Mouse (Mus musculus) liver, postnatal 0 days (tissue): ENCODE results near the gene Sin3a. TPM values are rescaled to one million over a fixed set of nuclear protein-coding genes. Genes with fewer than 3 reads are reported as not detected.

Experiments used
- ATAC-seq: fragments of 200-750 bp; cut with Nextera tagmentation; 2 replicates; pipeline ENCODE4 v1.8.0; 2017; ENCODE audit warnings: mild to moderate bottlenecking, moderate library complexity
- DNase-seq: peaks from one replicate; pipeline ENCODE4 v3.0.0-alpha.2; 2016
- H3K27ac ChIP-seq: fragments of 300-500 bp; sonication (generic); 2 replicates; pipeline ENCODE4 v1.5.1; 2014; ENCODE audit warnings: antibody characterized with exemption, moderate library complexity, mild to moderate bottlenecking, low read depth
- H3K27me3 ChIP-seq: fragments of 300-500 bp; sonication (generic); 2 replicates; pipeline ENCODE4 v1.6.1; 2014; ENCODE audit warnings: low read length, control low read depth, mixed read lengths; ENCODE audit not compliant: insufficient read depth
- H3K36me3 ChIP-seq: fragments of 300-500 bp; sonication (generic); replicated peaks from 2 replicates; pipeline ENCODE4 v1.6.1; 2014; ENCODE audit warnings: mild to moderate bottlenecking, control low read depth, low read length, moderate library complexity, mixed read lengths; ENCODE audit not compliant: insufficient read depth
- H3K4me1 ChIP-seq: fragments of 300-500 bp; sonication (generic); 2 replicates; pipeline ENCODE4 v1.6.1; 2014; ENCODE audit warnings: antibody characterized with exemption, mild to moderate bottlenecking, control low read depth; ENCODE audit not compliant: insufficient read depth
- H3K4me2 ChIP-seq: fragments of 300-500 bp; sonication (generic); 2 replicates; pipeline ENCODE4 v1.6.1; 2014; ENCODE audit warnings: low read depth, mild to moderate bottlenecking, low read length, moderate library complexity, mixed read lengths
- H3K4me3 ChIP-seq: fragments of 300-500 bp; sonication (generic); 2 replicates; pipeline ENCODE4 v1.5.1; 2014; ENCODE audit warnings: low read depth, low read length
- H3K9ac ChIP-seq: fragments of 300-500 bp; sonication (generic); replicated peaks from 2 replicates; pipeline ENCODE4 v1.6.1; 2014; ENCODE audit warnings: mild to moderate bottlenecking, moderate library complexity
- H3K9me3 ChIP-seq: fragments of 300-500 bp; sonication (generic); 2 replicates; pipeline ENCODE4 v1.6.1; 2016; ENCODE audit warnings: mild to moderate bottlenecking, control low read depth, low read length, mixed read lengths
- CTCF ChIP-seq: sonication (generic); IDR thresholded peaks from 2 replicates; pipeline ENCODE4 v1.5.1; 2016; ENCODE audit warnings: antibody characterized with exemption, low read depth
- EP300 ChIP-seq: IDR thresholded peaks from 2 replicates; pipeline ENCODE4 v1.6.1; 2016; ENCODE audit warnings: antibody characterized with exemption, low read depth, mild to moderate bottlenecking
- WGBS: fragments of 180-500 bp; shearing (Covaris S2); extraction: QIAGEN DNeasy Blood & Tissue Kit; methylation state at CpG from one replicate; pipeline ENCODE4 v1.1.7; 2014; ENCODE audit not compliant: insufficient replicate concordance; 5-methylcytosine and 5-hydroxymethylcytosine counted together
- polyA plus RNA-seq: library from polyadenylated mRNA; unstranded; fragments of >200 nt; fragmentation: Nextera tagmentation; extraction: Ambion mirVana; gene quantifications from 2 replicates; pipeline ENCODE4 v1.2.1, GENCODE M21; 2015

The Sin3a gene
- 6.1 and 6.6 TPM in 2 replicates for polyA plus RNA-seq

GRCm38 (mm10) chr9:57071801-57072351 lies at the start of gene Sin3a:
Gene Sin3a, plus strand, starts transcription at chr9:57072040.
- H3K4me3 ChIP-seq, result peak within 1 kb of the TSS; percentile 85
- no peak for ATAC-seq
- H3K36me3 ChIP-seq, result no peaks in the 10 kb centered on the region
- H3K9me3 ChIP-seq, result no peaks in the 10 kb centered on the region
- under 1% methylated on average over 34 of the region's 34 CpGs for WGBS
- H3K4me2 ChIP-seq, result peak within 1 kb of the TSS; percentile 93
- TF ChIP-seq EP300, result peak; percentile 29; the same call in 1 of the 2 replicates
- 0 out of 2 replicates have a peak, but pooled peaks have one; percentile 3 for TF ChIP-seq CTCF
- H3K27me3 ChIP-seq, result no peaks in the 10 kb centered on the region
- H3K9ac ChIP-seq, result peak within 1 kb of the TSS; percentile 90
- peak; percentile 85 for DNase-seq
- peaks cover 27% of the 10 kb centered on the region for H3K4me1 ChIP-seq
- H3K27ac ChIP-seq, result peak within 1 kb of the TSS; percentile 99

GRCm38 (mm10) chr9:57031756-57032155 lies 40.1 kb upstream of the Sin3a start:
- Histone ChIP-seq H3K4me2 (no peak overlapping the region), H3K27ac (no peak overlapping the region), H3K27me3 (no peaks in the 10 kb centered on the region), H3K4me3 (no peak overlapping the region), H3K9ac (no peak overlapping the region), H3K36me3 (peaks cover 21% of the 10 kb centered on the region), H3K9me3 (no peaks in the 10 kb centered on the region), H3K4me1 (no peaks in the 10 kb centered on the region)
- DNase-seq (no peak), ATAC-seq (no peak)
- TF ChIP-seq EP300, result no peak
- no peak for TF ChIP-seq CTCF
- WGBS, result 83% methylated on average over 1 of the region's 1 CpGs

DNA sequence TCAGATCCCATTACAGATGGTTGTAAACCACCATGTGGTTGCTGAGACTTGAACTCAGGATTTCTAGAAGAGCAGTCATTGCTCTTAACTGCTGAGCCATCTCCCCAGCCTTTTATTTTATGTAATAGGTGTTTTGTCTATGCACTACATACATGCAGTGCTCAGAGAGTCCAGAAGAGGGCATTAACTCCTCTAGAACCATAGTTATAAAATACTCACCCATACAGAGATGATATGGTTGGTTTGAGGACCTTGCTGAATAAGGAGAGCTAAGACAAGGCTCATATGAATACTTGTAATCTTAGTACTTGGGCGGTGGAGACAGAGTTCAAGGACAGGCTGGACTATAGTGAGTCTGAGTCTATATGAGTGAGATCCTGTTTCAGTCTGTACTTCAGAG lies 15.6 kb upstream of the Sin3a start:
- Histone ChIP-seq H3K27me3 (no peaks in the 10 kb centered on the region), H3K9me3 (no peaks in the 10 kb centered on the region), H3K36me3 (peaks cover 38% of the 10 kb centered on the region), H3K9ac (no peak overlapping the region), H3K4me2 (no peak overlapping the region), H3K4me1 (no peaks in the 10 kb centered on the region), H3K4me3 (no peak overlapping the region), H3K27ac (no peak overlapping the region)
- 69% methylated on average over 1 of the region's 1 CpGs for WGBS
- peak; percentile 76 for TF ChIP-seq CTCF
- TF ChIP-seq EP300, result no peak
- DNase-seq (peak; percentile 41), ATAC-seq (peak; percentile 38)

GRCm38 (mm10) chr9:57064164-57064563 lies 7.7 kb upstream of the Sin3a start:
- Histone ChIP-seq H3K4me3 (no peak overlapping the region), H3K36me3 (peaks cover 12% of the 10 kb centered on the region), H3K9me3 (no peaks in the 10 kb centered on the region), H3K27ac (peak overlapping the region; percentile 73), H3K4me1 (peaks cover 16% of the 10 kb centered on the region), H3K4me2 (0 out of 2 replicates have a peak overlapping the region, but pooled peaks have one; percentile 9), H3K27me3 (no peaks in the 10 kb centered on the region), H3K9ac (no peak overlapping the region)
- 61% methylated on average over 2 of the region's 2 CpGs for WGBS
- no peak for TF ChIP-seq CTCF
- TF ChIP-seq EP300, result peak; percentile 51; the same call in 1 of the 2 replicates
- ATAC-seq, result peak; percentile 90
- peak; percentile 57 for DNase-seq

GRCm38 (mm10) chr9:57068266-57068665 lies 3.6 kb upstream of the Sin3a start:
- Histone ChIP-seq H3K4me1 (peaks cover 30% of the 10 kb centered on the region), H3K9ac (no peak overlapping the region), H3K4me3 (no peak overlapping the region), H3K4me2 (peak overlapping the region; percentile 51), H3K27me3 (no peaks in the 10 kb centered on the region), H3K9me3 (no peaks in the 10 kb centered on the region), H3K27ac (peak overlapping the region; percentile 66), H3K36me3 (no peaks in the 10 kb centered on the region)
- DNase-seq (no peak), ATAC-seq (no peak)
- TF ChIP-seq EP300 (no peak), CTCF (no peak)
- 58% methylated on average over 3 of the region's 3 CpGs for WGBS

GRCm38 (mm10) chr9:57070262-57070661 lies 1.6 kb upstream of the Sin3a start:
- TF ChIP-seq EP300 (peak; percentile 79), CTCF (no peak)
- no peak for ATAC-seq
- 24% methylated on average over 1 of the region's 1 CpGs for WGBS

More at GRCm38 (mm10) chr9:57070262-57070661, 1.6 kb upstream of the Sin3a start:
- H3K4me3 ChIP-seq, result peak overlapping the region; percentile 85
- peak overlapping the region; percentile 93 for H3K4me2 ChIP-seq
- no peak for DNase-seq
- H3K36me3 ChIP-seq, result no peaks in the 10 kb centered on the region
- H3K9me3 ChIP-seq, result no peaks in the 10 kb centered on the region
- no peaks in the 10 kb centered on the region for H3K27me3 ChIP-seq
- peak overlapping the region; percentile 84 for H3K27ac ChIP-seq
- H3K4me1 ChIP-seq, result peaks cover 33% of the 10 kb centered on the region
- H3K9ac ChIP-seq, result peak overlapping the region; percentile 90
